9 mouse cellular contexts compared by ENCODE assay signal in genomic region chr4:63215185-63215992, GRCm38 (mm10). TPM values are rescaled to one million over a fixed set of nuclear protein-coding genes. Genes with fewer than 3 reads are reported as not detected.
DNase-seq lines count a peak whose midpoint lies in the region; ATAC-seq and TF ChIP-seq lines count a peak whose summit lies in the region.
"Had no signal": no experiment of that assay in that cellular context is flagged by ENCODE, and none has a peak within 500 bp of the region (broad histone marks: within the 10 kb centered on the region; RNA-seq: fewer than 3 reads in every experiment).

No protein-coding gene starts in this region.

- no peaks in the 10 kb centered on the region for H3K9me3 ChIP-seq in ES-Bruce4 (replicated peaks; ENCODE audit: control insufficient read depth, insufficient read depth, low read length, poor library complexity, severe bottlenecking)
- H3K9me3 ChIP-seq in forebrain, embryonic 14.5 days (replicated peaks; ENCODE audit: control insufficient read depth, low read length): no peaks in the 10 kb centered on the region

- peak overlapping the region; percentile 86 for H3K9ac ChIP-seq in ES-Bruce4 (ENCODE audit: low read depth, poor library complexity, severe bottlenecking)
- H3K9ac ChIP-seq in forebrain, embryonic 14.5 days (ENCODE audit: low read length): peak overlapping the region; percentile 71

- peak; percentile 79 for TF ChIP-seq CTCF in ES-Bruce4 (IDR thresholded peaks at IDR 0.05; ENCODE audit: low read depth, low read length)
- TF ChIP-seq CTCF in layer of hippocampus, adult 2 months (conservative IDR thresholded peaks at IDR 0.05): peak; percentile 97

- peak overlapping the region; percentile 100 for H3K4me2 ChIP-seq in forebrain, embryonic 14.5 days (ENCODE audit: low read length)

- H3K36me3 ChIP-seq in ES-Bruce4 (ENCODE audit: control insufficient read depth, insufficient read depth, low read length, poor library complexity, severe bottlenecking): no peaks in the 10 kb centered on the region
- H3K36me3 ChIP-seq in forebrain, embryonic 14.5 days (ENCODE audit: control insufficient read depth, insufficient read depth, low read length): no peaks in the 10 kb centered on the region

- under 1% methylated on average over 68 of the region's 71 CpGs for WGBS in forebrain, embryonic 14.5 days

- peak; percentile 72 for DNase-seq in forebrain, embryonic 14.5 days (ENCODE audit: low spot score)
- peak; percentile 89 for DNase-seq in heart, postnatal 36 days
- DNase-seq in layer of hippocampus, adult 2 months (ENCODE audit: low spot score in 2 of 2): peak; percentile 54 to 79
- DNase-seq in lung, postnatal 10 days: peak; percentile 86
- peak; percentile 85 for DNase-seq in ovary, postnatal 14 days (ENCODE audit: low spot score)
- DNase-seq in thymus, postnatal 10 days (ENCODE audit: low spot score in 2 of 2): peak; percentile 69 to 90

- H3K4me1 ChIP-seq in ES-Bruce4 (ENCODE audit: control insufficient read depth, insufficient read depth, low read length): no peaks in the 10 kb centered on the region
- H3K4me1 ChIP-seq in forebrain, embryonic 14.5 days (ENCODE audit: control insufficient read depth, insufficient read depth, low read length): peaks cover 12% of the 10 kb centered on the region

- peaks cover 12% of the 10 kb centered on the region; the same call in 1 of the 2 replicates for H3K27me3 ChIP-seq in ES-Bruce4 (ENCODE audit: control insufficient read depth, insufficient read depth, low read length, poor library complexity, severe bottlenecking)
- peaks cover 27% of the 10 kb centered on the region for H3K27me3 ChIP-seq in forebrain, embryonic 14.5 days (replicated peaks; ENCODE audit: control insufficient read depth, insufficient read depth, low read length)

- no peak for TF ChIP-seq EP300 in ES-Bruce4 (IDR thresholded peaks at IDR 0.05; ENCODE audit: insufficient read depth, low read depth, low read length)

- no peak overlapping the region for H3K27ac ChIP-seq in ES-Bruce4 (ENCODE audit: insufficient read depth, low read length)
- no peak overlapping the region for H3K27ac ChIP-seq in forebrain, embryonic 14.5 days (ENCODE audit: low read depth, low read length)
- H3K27ac ChIP-seq in layer of hippocampus, adult 2 months: peak overlapping the region; percentile 36; the same call in 1 of the 2 replicates

- intact Hi-C loops in heart, postnatal 36 days (cut with DNase I): loop anchor here (1.0 to 5.0 kb wide), 4 partner anchors 31 to 104 kb away; no protein-coding TSS in a partner anchor

- no peak for TF ChIP-seq POLR2A in ES-Bruce4 (IDR thresholded peaks at IDR 0.05; ENCODE audit: insufficient read depth, low read length)

- peak; percentile 28 for ATAC-seq in cerebellum, adult (ENCODE audit: insufficient number of reproducible peaks, low FRiP score, low TSS enrichment)
- peak; percentile 73 for ATAC-seq in forebrain, embryonic 14.5 days

- H3K4me3 ChIP-seq in ES-Bruce4 (ENCODE audit: low read depth, low read length): peak overlapping the region; percentile 81
- peak overlapping the region; percentile 59 for H3K4me3 ChIP-seq in forebrain, embryonic 14.5 days (ENCODE audit: low read depth, low read length)
- H3K4me3 ChIP-seq in layer of hippocampus, adult 2 months: peak overlapping the region; percentile 60

RNA-seq across cellular contexts. Expression of gene Col27a1, which starts 1.6 kb away (rescaled TPM):
- polyA plus RNA-seq in ES-Bruce4 (2011; ENCODE audit: insufficient read depth, insufficient read length, low read depth, missing spikeins): 1.4 and 1.7 TPM in 2 replicates
- polyA plus RNA-seq in forebrain, embryonic 14.5 days (2014; fragmentation: Nextera tagmentation; extraction: Ambion mirVana): 0.57 and 1.0 TPM in 2 replicates
- 1 to 10 TPM; 1.1 to 1.4 TPM for total RNA-seq in heart, postnatal 36 days (2021)
- 1 to 10 TPM; 4.1 to 5.1 TPM for total RNA-seq in layer of hippocampus, adult 2 months (2021)

RNA-seq across cellular contexts. Expression of gene Kif12, which starts 43.5 kb away (rescaled TPM):
- not detected in 2 replicates for polyA plus RNA-seq in ES-Bruce4 (2011; ENCODE audit: insufficient read depth, insufficient read length, low read depth, missing spikeins)
- polyA plus RNA-seq in forebrain, embryonic 14.5 days (2014; fragmentation: Nextera tagmentation; extraction: Ambion mirVana): not detected in 2 replicates
- total RNA-seq in heart, postnatal 36 days (2021): not detected
- not detected for total RNA-seq in layer of hippocampus, adult 2 months (2021)
- polyA plus RNA-seq: frontal cortex, adult 2 months had no signal
